Mouse (Mus musculus): Measurements from ENCODE around the gene Cat.

GRCm38 (mm10) chr2:103428356-103428755, 56.6 kb downstream of the Cat start:
- no peak for TF ChIP-seq CTCF (IDR thresholded peaks at IDR 0.05; ENCODE audit: borderline replicate concordance, insufficient read depth, low read length)
- TF ChIP-seq POLR2A (IDR thresholded peaks at IDR 0.05; ENCODE audit: low read depth, low read length), result no peak
